Mouse (Mus musculus) cerebellum, adult (tissue): ENCODE data around the gene Shmt2.

Source experiments
- ATAC-seq: cut with Nextera tagmentation; 2 replicates; pipeline ENCODE4 v1.9.2; 2017; ENCODE audit warnings: mild to moderate bottlenecking, moderate library complexity, mixed read lengths; ENCODE audit not compliant: insufficient number of reproducible peaks, low FRiP score, low TSS enrichment

The Shmt2 gene

GRCm38 (mm10) chr10:127480833-127481813, 41.1 kb downstream of the Shmt2 start:
- ATAC-seq: no peak

GRCm38 (mm10) chr10:127479131-127479530, 43.1 kb downstream of the Shmt2 start:
- ATAC-seq: no peak

GRCm38 (mm10) chr10:127477301-127477700, 44.9 kb downstream of the Shmt2 start:
- ATAC-seq: no peak

- no peak for ATAC-seq
These were observed 45.7 kb downstream of the Shmt2 start for GRCm38 (mm10) chr10:127476541-127476940.

- no peak for ATAC-seq
These were observed 47.1 kb downstream of the Shmt2 start for GRCm38 (mm10) chr10:127475175-127475574.

- ATAC-seq: no peak
These were observed 49.5 kb downstream of the Shmt2 start for GRCm38 (mm10) chr10:127472722-127473121.

GRCm38 (mm10) chr10:127471281-127471988, 50.8 kb downstream of the Shmt2 start:
- ATAC-seq: no peak
